Mouse (Mus musculus) CH12F3 (cell line): Measurements from ENCODE around the gene Plekhh2.

Experiments used
- in situ Hi-C: fragments of 300-500 bp; cut with MboI; formaldehyde crosslinking; loops from 2 replicates; pipeline ENCODE4 v1.14.3; 2020; ENCODE audit warnings: low sequenced_read_pairs

Plekhh2 gene

GRCm38 (mm10) chr17:84569770-84570169 is 58.1 kb downstream of the Plekhh2 start:
- in situ Hi-C loops: no loop called here

- in situ Hi-C loops: no loop called here
These were observed 59.9 kb downstream of the Plekhh2 start for GRCm38 (mm10) chr17:84571629-84572028.

- in situ Hi-C loops: no loop called here
These were observed 61.6 kb downstream of the Plekhh2 start for GRCm38 (mm10) chr17:84573305-84573704.

GRCm38 (mm10) chr17:84573940-84574339 is 62.2 kb downstream of the Plekhh2 start:
- in situ Hi-C loops: no loop called here

GRCm38 (mm10) chr17:84575108-84575507 is 63.4 kb downstream of the Plekhh2 start:
- in situ Hi-C loops: no loop called here

- in situ Hi-C loops: no loop called here
These were observed 65.1 kb downstream of the Plekhh2 start for GRCm38 (mm10) chr17:84576621-84577293.

- in situ Hi-C loops: no loop called here
These were observed 67.6 kb downstream of the Plekhh2 start for GRCm38 (mm10) chr17:84579249-84579648.

- in situ Hi-C loops: no loop called here
These were observed 68.1 kb downstream of the Plekhh2 start for GRCm38 (mm10) chr17:84579817-84580216.

- in situ Hi-C loops: no loop called here
These were observed 69.1 kb downstream of the Plekhh2 start for GRCm38 (mm10) chr17:84580821-84581220.

GRCm38 (mm10) chr17:84581740-84582414 is 70.2 kb downstream of the Plekhh2 start:
- in situ Hi-C loops: no loop called here

GRCm38 (mm10) chr17:84584107-84584506 is 72.4 kb downstream of the Plekhh2 start:
- in situ Hi-C loops: no loop called here

GRCm38 (mm10) chr17:84585104-84585503 is 73.4 kb downstream of the Plekhh2 start:
- in situ Hi-C loops: no loop called here

- in situ Hi-C loops: no loop called here
These were observed 78.4 kb downstream of the Plekhh2 start for GRCm38 (mm10) chr17:84590065-84590464.

- in situ Hi-C loops: no loop called here
These were observed 79.9 kb downstream of the Plekhh2 start for GRCm38 (mm10) chr17:84591431-84592150.

GRCm38 (mm10) chr17:84596015-84596441 is 84.3 kb downstream of the Plekhh2 start:
- in situ Hi-C loops: no loop called here

- in situ Hi-C loops: no loop called here
These were observed 84.8 kb downstream of the Plekhh2 start for GRCm38 (mm10) chr17:84596501-84596900.

GRCm38 (mm10) chr17:84597859-84598258 is 86.2 kb downstream of the Plekhh2 start:
- in situ Hi-C loops: no loop called here

GRCm38 (mm10) chr17:84598928-84599327 is 87.2 kb downstream of the Plekhh2 start:
- in situ Hi-C loops: no loop called here

- in situ Hi-C loops: no loop called here
These were observed 88.6 kb downstream of the Plekhh2 start for GRCm38 (mm10) chr17:84600051-84600983.

- in situ Hi-C loops: no loop called here
These were observed 90.1 kb downstream of the Plekhh2 start for GRCm38 (mm10) chr17:84601805-84602204.

GRCm38 (mm10) chr17:84603202-84603627 is 91.5 kb downstream of the Plekhh2 start:
- in situ Hi-C loops: no loop called here
